23 mouse cellular contexts compared by ENCODE assay signal in genomic region chr16:33077069-33077627, GRCm38 (mm10). TPM values are rescaled to one million over a fixed set of nuclear protein-coding genes. Genes with fewer than 3 reads are reported as not detected.
DNase-seq lines count a peak whose midpoint lies in the region; ATAC-seq and TF ChIP-seq lines count a peak whose summit lies in the region.
"Had no signal": no experiment of that assay in that cellular context is flagged by ENCODE, and none has a peak within 500 bp of the region (broad histone marks: within the 10 kb centered on the region; RNA-seq: fewer than 3 reads in every experiment).

No protein-coding gene starts in this region.

- H3K4me2 ChIP-seq in embryonic facial prominence, embryonic 15.5 days (replicated peaks) = no peak overlapping the region
- H3K4me2 ChIP-seq: embryonic facial prominence, embryonic 13.5 days; limb, embryonic 12.5 days; lung, embryonic 14.5 days; midbrain, embryonic 15.5 days; stomach, embryonic 15.5 days had no signal

- no peaks in the 10 kb centered on the region for H3K36me3 ChIP-seq in embryonic facial prominence, embryonic 15.5 days
- peaks cover 55% of the 10 kb centered on the region for H3K36me3 ChIP-seq in embryonic facial prominence, embryonic 10.5 days (replicated peaks)
- H3K36me3 ChIP-seq in testis, adult 2 months (ENCODE audit: control insufficient read depth, insufficient read depth, low read length) = no peaks in the 10 kb centered on the region; the same call in 1 of the 2 replicates
- H3K36me3 ChIP-seq: stomach, embryonic 15.5 days had no signal

- H3K27me3 ChIP-seq in embryonic facial prominence, embryonic 15.5 days = no peaks in the 10 kb centered on the region
- no peaks in the 10 kb centered on the region for H3K27me3 ChIP-seq in embryonic facial prominence, embryonic 10.5 days (replicated peaks; ENCODE audit: low read depth, poor library complexity, severe bottlenecking)
- H3K27me3 ChIP-seq in testis, adult 2 months (ENCODE audit: control insufficient read depth, insufficient read depth, low read length) = no peaks in the 10 kb centered on the region
- H3K27me3 ChIP-seq in cerebellum, adult 2 months (ENCODE audit: control insufficient read depth, insufficient read depth, low read length) = no peaks in the 10 kb centered on the region
- H3K27me3 ChIP-seq: embryonic facial prominence, embryonic 13.5 days; limb, embryonic 12.5 days; megakaryocyte, embryonic 14.5 days; midbrain, embryonic 15.5 days; stomach, embryonic 15.5 days had no signal

- no peak for ATAC-seq in embryonic facial prominence, embryonic 15.5 days (ENCODE audit: insufficient number of reproducible peaks, low FRiP score, low TSS enrichment, low read depth)
- ATAC-seq in megakaryocyte, adult 5-6 weeks (ENCODE audit: poor library complexity, severe bottlenecking) = peak; percentile 78
- ATAC-seq: hindbrain, embryonic 16.5 days; intestine, embryonic 16.5 days; midbrain, embryonic 15.5 days had no signal

- no peak for TF ChIP-seq POLR2A in testis, adult 2 months (IDR thresholded peaks at IDR 0.05; ENCODE audit: control insufficient read depth, low read depth, low read length)
- no peak for TF ChIP-seq POLR2A in cerebellum, adult 2 months (IDR thresholded peaks at IDR 0.05; ENCODE audit: borderline replicate concordance, insufficient read depth, low read length)

- no peak overlapping the region for H3K9ac ChIP-seq in embryonic facial prominence, embryonic 15.5 days
- H3K9ac ChIP-seq: embryonic facial prominence, embryonic 13.5 days; limb, embryonic 12.5 days; lung, embryonic 14.5 days; midbrain, embryonic 15.5 days; stomach, embryonic 15.5 days had no signal

- WGBS in embryonic facial prominence, embryonic 15.5 days = 78% methylated on average over 5 of the region's 5 CpGs
- WGBS in embryonic facial prominence, embryonic 10.5 days = 90% methylated on average over 5 of the region's 5 CpGs
- 92% methylated on average over 5 of the region's 5 CpGs for WGBS in cerebellum, adult 2 months

- H3K27ac ChIP-seq in embryonic facial prominence, embryonic 15.5 days (replicated peaks) = 0 out of 2 replicates have a peak overlapping the region, but pooled peaks have one; percentile 17
- H3K27ac ChIP-seq in embryonic facial prominence, embryonic 10.5 days (replicated peaks) = no peak overlapping the region
- peak overlapping the region; percentile 19; the same call in 1 of the 2 replicates for H3K27ac ChIP-seq in testis, adult 2 months (ENCODE audit: control insufficient read depth, insufficient read depth, low read depth, low read length)
- no peak overlapping the region for H3K27ac ChIP-seq in cerebellum, adult 2 months (ENCODE audit: insufficient read depth, low read length)
- H3K27ac ChIP-seq: embryonic facial prominence, embryonic 13.5 days; limb, embryonic 12.5 days; midbrain, embryonic 15.5 days; stomach, embryonic 15.5 days had no signal

- H3K4me3 ChIP-seq in embryonic facial prominence, embryonic 15.5 days (replicated peaks) = no peak overlapping the region
- H3K4me3 ChIP-seq in embryonic facial prominence, embryonic 10.5 days = no peak overlapping the region
- H3K4me3 ChIP-seq in testis, adult 2 months (ENCODE audit: control insufficient read depth, low read depth, low read length) = no peak overlapping the region
- H3K4me3 ChIP-seq in cerebellum, adult 2 months (replicated peaks; ENCODE audit: insufficient read depth, low read depth, low read length) = no peak overlapping the region
- H3K4me3 ChIP-seq: embryonic facial prominence, embryonic 13.5 days; limb, embryonic 12.5 days; midbrain, embryonic 15.5 days; stomach, embryonic 15.5 days had no signal

- no peak for TF ChIP-seq CTCF in testis, adult 2 months (IDR thresholded peaks at IDR 0.05; ENCODE audit: control insufficient read depth, insufficient read depth, insufficient replicate concordance, low read depth, low read length)
- no peak for TF ChIP-seq CTCF in cerebellum, adult 2 months (IDR thresholded peaks at IDR 0.05; ENCODE audit: borderline replicate concordance, insufficient read depth, low read depth, low read length)

- H3K9me3 ChIP-seq in embryonic facial prominence, embryonic 15.5 days (replicated peaks) = no peaks in the 10 kb centered on the region
- H3K9me3 ChIP-seq in embryonic facial prominence, embryonic 10.5 days = no peaks in the 10 kb centered on the region
- H3K9me3 ChIP-seq: embryonic facial prominence, embryonic 13.5 days; limb, embryonic 12.5 days; megakaryocyte, embryonic 14.5 days; midbrain, embryonic 15.5 days; stomach, embryonic 15.5 days had no signal

- no peaks in the 10 kb centered on the region for H3K4me1 ChIP-seq in embryonic facial prominence, embryonic 15.5 days
- H3K4me1 ChIP-seq in embryonic facial prominence, embryonic 10.5 days = no peaks in the 10 kb centered on the region
- no peaks in the 10 kb centered on the region for H3K4me1 ChIP-seq in testis, adult 2 months (ENCODE audit: control insufficient read depth, insufficient read depth, low read length)
- no peaks in the 10 kb centered on the region for H3K4me1 ChIP-seq in cerebellum, adult 2 months (ENCODE audit: control insufficient read depth, insufficient read depth, low read length)
- H3K4me1 ChIP-seq: limb, embryonic 12.5 days; midbrain, embryonic 15.5 days; stomach, embryonic 15.5 days had no signal

- DNase-seq in embryonic facial prominence, embryonic 10.5 days (ENCODE audit: low spot score) = no peak
- DNase-seq in testis, postnatal 10 days (ENCODE audit: low spot score) = no peak
- DNase-seq in cerebellum, adult 2 months = no peak
- DNase-seq in gastrocnemius, adult 18-20 months (ENCODE audit: low spot score) = no peak
- DNase-seq in cerebellum, postnatal 14 days = no peak
- DNase-seq: adrenal gland, postnatal 25 days; cerebellum, adult 9-10 months; heart, adult 18-20 months; heart, postnatal 36 days; kidney, postnatal 36 days; lung, embryonic 14.5 days; retina, postnatal 1 day; thymus, postnatal 14 days had no signal

RNA-seq across cellular contexts. Expression of gene Lmln, which starts 14.8 kb away (rescaled TPM):
- 1.9 and 2.3 TPM in 2 replicates for polyA plus RNA-seq in embryonic facial prominence, embryonic 15.5 days (2015; fragmentation: Nextera tagmentation; extraction: Ambion mirVana)
- 2.6 and 3.7 TPM in 2 replicates for polyA plus RNA-seq in embryonic facial prominence, embryonic 10.5 days (2016; fragmentation: Nextera tagmentation; extraction: Ambion mirVana)
- polyA plus RNA-seq in testis, adult 2 months (2012; rRNA removed) = 7.3 and 10.8 TPM in 2 replicates
- total RNA-seq in megakaryocyte, adult 5-6 weeks (2015) = 1.4 and 1.6 TPM in 2 replicates
- 2.2 and 2.6 TPM in 2 replicates for total RNA-seq in megakaryocyte, adult 5-6 weeks (2017)
- polyA plus RNA-seq in cerebellum, adult 2 months (2012; rRNA removed) = 12.2 and 14.1 TPM in 2 replicates
- 1 to 10 TPM; 1.6 to 2.8 TPM for total RNA-seq in gastrocnemius, adult 18-20 months (2021)

RNA-seq across cellular contexts. Expression of gene Rpl35a, which starts 20.9 kb away (rescaled TPM):
- 817 and 937 TPM in 2 replicates for polyA plus RNA-seq in embryonic facial prominence, embryonic 15.5 days (2015; fragmentation: Nextera tagmentation; extraction: Ambion mirVana)
- 1,025 and 1,052 TPM in 2 replicates for polyA plus RNA-seq in embryonic facial prominence, embryonic 10.5 days (2016; fragmentation: Nextera tagmentation; extraction: Ambion mirVana)
- polyA plus RNA-seq in testis, adult 2 months (2012; rRNA removed) = 267 and 293 TPM in 2 replicates
- total RNA-seq in megakaryocyte, adult 5-6 weeks (2015) = 1,940 and 2,009 TPM in 2 replicates
- total RNA-seq in megakaryocyte, adult 5-6 weeks (2017) = 1,458 and 1,666 TPM in 2 replicates
- polyA plus RNA-seq in cerebellum, adult 2 months (2012; rRNA removed) = 590 and 665 TPM in 2 replicates
- 100 to 1,000 TPM; 206 to 248 TPM for total RNA-seq in gastrocnemius, adult 18-20 months (2021)

RNA-seq across cellular contexts. Expression of gene Iqcg, which starts 21.1 kb away (rescaled TPM):
- polyA plus RNA-seq in embryonic facial prominence, embryonic 15.5 days (2015; fragmentation: Nextera tagmentation; extraction: Ambion mirVana) = 7.5 and 12.1 TPM in 2 replicates
- polyA plus RNA-seq in embryonic facial prominence, embryonic 10.5 days (2016; fragmentation: Nextera tagmentation; extraction: Ambion mirVana) = 2.1 and 3.6 TPM in 2 replicates
- 21.8 and 22.8 TPM in 2 replicates for polyA plus RNA-seq in testis, adult 2 months (2012; rRNA removed)
- 0.14 TPM in 1 of 2 replicates, not detected in the other for total RNA-seq in megakaryocyte, adult 5-6 weeks (2015)
- total RNA-seq in megakaryocyte, adult 5-6 weeks (2017) = 0.15 and 0.53 TPM in 2 replicates
- 1.7 and 2.2 TPM in 2 replicates for polyA plus RNA-seq in cerebellum, adult 2 months (2012; rRNA removed)
- total RNA-seq in gastrocnemius, adult 18-20 months (2021) = 1 to 10 TPM; 3.5 to 5.4 TPM

Comparison
In these comparisons a context has a peak if more than half of its experiments do, and no peak if none do; other contexts are left out.
1. H3K27ac ChIP-seq: peak in embryonic facial prominence, embryonic 15.5 days (single experiment) and testis, adult 2 months (single experiment); none in embryonic facial prominence, embryonic 10.5 days (single experiment) and cerebellum, adult 2 months (single experiment).